Mouse (Mus musculus) frontal cortex, adult 2 months (tissue): ENCODE measurements around the gene Bmpr2. TPM values are rescaled to one million over a fixed set of nuclear protein-coding genes. Genes with fewer than 3 reads are reported as not detected.

Experiments
- DNase-seq, 2 experiments: peaks; one replicate each; pipeline ENCODE4 v3.0.0; 2022; ENCODE audit warnings: low spot score in 1 of 2; ENCODE audit errors: extremely low spot score in 1 of 2
- polyA plus RNA-seq: library from polyadenylated mRNA; depleted of rRNA; stranded (reverse); fragments of >200 nt; gene quantifications from 2 replicates; pipeline ENCODE4 v1.2.3, GENCODE M21; 2012

Gene Bmpr2
- polyA plus RNA-seq, 1 experiment, result 28.7 TPM

DNA sequence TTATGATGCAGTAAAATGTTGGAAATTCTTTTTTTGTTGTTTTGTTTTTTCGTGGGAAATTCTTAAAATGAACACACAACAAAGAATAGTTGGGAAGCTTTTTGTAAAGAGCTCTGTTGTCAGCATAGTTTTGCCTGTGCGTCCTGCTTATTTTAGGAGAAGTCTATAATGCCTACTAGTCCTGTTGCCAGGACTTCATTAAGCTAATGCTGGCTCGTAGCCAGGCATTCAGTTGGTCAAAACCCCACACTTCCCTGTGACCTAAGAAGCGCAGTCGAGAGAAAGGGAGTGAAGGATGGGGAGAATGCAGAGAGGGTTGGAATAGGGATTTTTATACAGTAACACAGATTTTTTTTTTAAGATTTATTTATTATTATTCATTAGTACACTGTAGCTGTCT lies 26.5 kb downstream of the Bmpr2 start:
- DNase-seq, result no peak

- DNase-seq, result peak in 1 of 2 experiments; percentile 48
Observed at GRCm38 (mm10) chr1:59795336-59795735, 32.1 kb downstream of the Bmpr2 start.

DNA sequence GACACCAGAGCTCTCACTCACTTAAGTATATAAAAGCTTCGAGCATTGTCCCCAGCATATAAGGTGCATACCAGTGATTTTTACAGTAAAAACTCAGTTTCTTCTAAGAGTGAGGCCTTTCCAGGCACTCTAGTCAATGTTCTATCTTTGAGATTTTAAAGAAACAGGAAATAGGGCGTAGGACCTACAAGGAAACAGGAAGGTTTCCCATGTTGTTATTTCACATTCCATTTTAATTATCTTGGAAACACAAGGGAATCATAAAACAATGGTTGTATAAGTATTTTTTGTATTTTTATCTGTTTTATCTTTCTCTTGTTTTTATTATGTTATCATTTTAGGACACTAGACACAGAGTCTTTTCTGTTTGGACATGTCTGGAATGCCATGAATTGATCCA lies 34.7 kb downstream of the Bmpr2 start:
- no peak for DNase-seq

- DNase-seq, result no peak
Observed at GRCm38 (mm10) chr1:59804363-59804762, 41.2 kb downstream of the Bmpr2 start.

DNA sequence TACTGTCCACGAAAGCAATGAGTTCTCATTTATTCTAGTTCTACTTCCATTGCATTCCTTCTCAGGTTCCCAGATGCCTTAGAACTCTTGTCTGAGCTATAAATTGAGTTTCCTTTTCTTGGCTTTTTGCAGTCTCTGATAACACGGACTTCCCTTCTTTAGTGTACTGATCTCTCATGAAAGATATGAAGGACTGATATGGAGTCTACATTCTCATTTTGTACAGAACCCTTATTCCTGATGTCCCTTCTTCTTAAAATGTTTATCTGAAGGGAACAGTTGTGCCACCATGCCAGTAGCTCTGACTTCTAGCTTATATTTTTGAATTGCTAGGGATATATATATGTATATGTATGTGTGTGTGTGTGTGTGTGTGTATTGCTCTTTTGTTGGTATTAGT lies 46.7 kb downstream of the Bmpr2 start:
- DNase-seq, result no peak

DNA sequence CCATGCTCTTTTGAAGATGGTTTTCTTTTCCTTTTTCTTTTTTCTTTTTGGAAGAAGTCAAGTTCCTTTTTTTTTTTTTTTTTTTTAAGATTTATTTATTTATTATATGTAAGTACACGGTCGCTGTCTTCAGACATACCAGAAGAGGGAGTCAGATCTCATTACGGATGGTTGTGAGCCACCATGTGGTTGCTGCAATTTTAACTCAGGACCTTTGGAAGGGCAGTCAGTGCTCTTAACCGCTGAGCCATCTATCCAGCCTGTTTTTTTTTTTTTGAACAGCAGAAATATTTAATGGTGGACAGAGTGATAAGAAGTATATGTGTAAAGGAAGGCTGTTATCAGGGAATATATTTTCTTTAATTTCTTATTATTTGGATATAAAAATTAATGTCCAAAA lies 49.6 kb downstream of the Bmpr2 start:
- no peak for DNase-seq

- DNase-seq, result no peak
Observed at GRCm38 (mm10) chr1:59825421-59825820, 62.2 kb downstream of the Bmpr2 start.

GRCm38 (mm10) chr1:59826583-59826982 lies 63.4 kb downstream of the Bmpr2 start:
- peak; percentile 22 to 67 for DNase-seq

DNA sequence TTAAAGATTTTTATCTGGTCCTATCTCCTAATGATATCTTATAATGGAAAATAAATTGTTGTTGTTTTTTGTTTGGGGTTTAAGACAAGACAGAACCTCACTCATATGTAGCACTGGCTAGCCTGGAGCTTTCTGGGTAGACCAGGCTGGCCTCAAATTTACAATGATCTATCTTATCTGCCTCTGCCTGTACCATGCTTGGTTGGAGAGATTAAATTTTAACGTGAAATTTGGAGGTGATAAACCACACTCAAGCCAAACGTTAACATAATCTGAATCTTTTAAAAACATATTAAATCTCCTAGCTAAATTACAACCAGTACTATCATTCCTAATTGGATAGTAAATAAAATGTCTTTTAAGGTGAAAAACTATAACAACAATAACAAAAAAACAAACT lies 66.2 kb downstream of the Bmpr2 start:
- DNase-seq, result no peak

DNA sequence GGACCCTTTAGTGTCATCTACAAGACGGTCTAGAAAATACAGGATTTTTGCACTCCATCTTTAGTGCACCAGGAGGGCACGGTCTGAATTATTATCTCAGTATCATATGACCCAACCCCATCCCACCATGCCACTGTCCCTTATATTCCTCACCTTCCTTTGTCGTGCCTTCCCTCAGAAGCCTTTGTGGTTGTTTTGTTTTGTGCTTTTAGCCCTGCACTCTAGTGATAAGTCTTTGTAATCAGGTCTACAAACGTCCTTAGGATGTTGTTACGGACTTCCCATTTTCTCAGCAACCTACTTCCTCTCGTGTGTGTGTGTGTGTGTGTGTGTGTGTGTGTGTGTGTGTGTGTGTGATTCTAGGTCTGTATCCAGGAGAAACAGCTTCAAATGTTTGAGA lies 67.0 kb downstream of the Bmpr2 start:
- no peak for DNase-seq

DNA sequence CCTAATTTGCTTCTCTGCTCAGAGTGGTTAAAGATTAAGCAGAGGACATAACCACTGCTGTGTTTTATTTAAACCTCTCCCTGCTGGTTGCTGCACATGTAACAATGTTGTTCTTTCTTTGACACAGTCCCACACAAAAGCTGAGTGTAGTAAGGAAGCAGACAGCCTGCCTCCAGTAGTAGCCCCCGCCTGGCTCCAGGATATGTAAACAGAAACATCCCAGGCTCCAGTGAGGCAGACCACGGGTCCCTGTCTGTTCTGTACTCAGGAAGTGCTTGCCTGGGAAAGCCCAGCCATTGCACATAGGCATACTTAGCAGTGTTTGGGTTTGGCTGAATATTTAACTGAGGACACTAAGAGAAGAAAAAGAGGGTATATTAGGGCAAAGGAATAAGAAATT lies 70.5 kb downstream of the Bmpr2 start:
- peak; percentile 11 to 47 for DNase-seq

- DNase-seq, result peak in 1 of 2 experiments; percentile 15
Observed at GRCm38 (mm10) chr1:59848327-59848726, 85.1 kb downstream of the Bmpr2 start.

GRCm38 (mm10) chr1:59859046-59859445 lies 95.8 kb downstream of the Bmpr2 start:
- no peak for DNase-seq

DNA sequence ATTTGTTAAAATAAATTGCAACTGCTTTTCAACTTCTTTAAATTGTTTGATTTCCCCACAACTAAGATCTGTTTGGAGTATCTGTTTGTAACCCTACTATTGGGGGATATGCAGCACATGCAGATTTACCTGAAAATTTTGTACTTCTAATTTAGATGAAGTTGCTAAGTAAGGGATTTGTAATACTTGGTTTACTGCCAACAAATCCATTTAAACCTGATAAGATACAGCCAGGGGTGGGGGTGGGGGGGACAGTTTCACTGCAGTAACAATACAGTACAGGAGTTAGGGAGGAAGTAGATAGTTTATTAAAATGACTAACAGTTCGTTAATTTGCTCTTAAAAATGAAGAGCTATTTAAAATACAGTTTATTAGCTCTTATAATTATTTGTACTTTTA lies 98.9 kb downstream of the Bmpr2 start:
- DNase-seq, result no peak

GRCm38 (mm10) chr1:59868041-59868440 lies 104.8 kb downstream of the Bmpr2 start:
- DNase-seq, result no peak

DNA sequence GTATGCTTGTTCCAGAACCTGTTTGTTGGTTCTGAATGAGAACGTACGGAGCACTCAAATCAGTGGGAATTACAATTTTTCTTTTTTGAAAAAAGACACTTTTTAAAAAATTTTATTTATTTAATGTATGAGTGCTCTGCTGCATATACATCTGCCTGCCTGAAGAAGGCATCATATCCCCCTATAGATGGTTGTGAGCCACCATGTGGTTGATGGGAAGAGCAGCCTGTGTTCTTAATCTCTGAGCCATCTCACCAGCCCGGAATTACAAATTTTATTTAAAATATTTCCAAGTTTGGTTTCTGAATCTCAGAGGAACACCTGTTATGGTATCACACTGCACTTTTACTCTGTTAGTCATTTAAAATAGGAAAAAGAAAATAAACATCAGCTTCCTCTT lies 110.8 kb downstream of the Bmpr2 start:
- no peak for DNase-seq

DNA sequence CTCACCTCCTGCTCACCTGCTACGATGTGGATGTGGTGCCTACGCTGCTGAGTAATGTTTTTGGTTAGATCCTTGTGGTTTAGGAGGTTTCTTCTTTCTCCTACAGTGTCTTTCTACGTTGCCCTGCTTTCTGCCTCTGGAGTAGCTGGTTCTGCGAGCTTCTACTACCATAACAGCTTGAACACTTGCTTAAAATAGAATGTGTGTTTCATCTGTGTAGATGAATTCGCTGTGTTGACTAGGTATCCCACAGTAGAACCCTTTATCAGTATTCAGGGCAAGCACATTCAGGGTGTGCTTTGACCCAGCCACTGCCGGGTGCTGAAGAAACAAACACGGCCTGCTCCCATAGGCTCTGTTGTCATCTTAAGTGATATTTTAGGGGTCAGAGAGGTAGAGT lies 114.9 kb downstream of the Bmpr2 start:
- no peak for DNase-seq

- DNase-seq, result peak; percentile 45 to 87
Observed at GRCm38 (mm10) chr1:59883349-59884134, 120.3 kb downstream of the Bmpr2 start.

GRCm38 (mm10) chr1:59886899-59887298 lies 123.7 kb downstream of the Bmpr2 start:
- DNase-seq, result peak in 1 of 2 experiments; percentile 37

DNA sequence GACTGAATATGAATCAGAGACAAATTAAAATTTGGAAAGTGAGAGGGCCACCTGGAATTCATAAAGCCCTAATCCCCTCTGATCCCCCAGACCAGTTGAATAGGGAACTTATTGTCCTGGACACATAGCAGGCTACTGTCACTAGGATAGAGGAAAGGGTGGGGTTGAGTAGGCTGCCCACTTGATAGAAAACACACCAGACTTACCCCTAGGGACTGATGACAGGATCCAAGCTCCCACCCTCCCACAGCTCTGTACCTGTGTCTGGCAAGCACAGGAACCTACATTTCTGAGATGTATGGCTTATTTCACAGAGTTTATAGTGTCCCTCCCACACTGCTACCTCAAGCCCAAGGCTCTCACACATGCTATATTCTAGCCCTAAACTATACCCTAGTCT lies 124.8 kb downstream of the Bmpr2 start:
- no peak for DNase-seq

- no peak for DNase-seq
Observed at GRCm38 (mm10) chr1:59891185-59891584, 128.0 kb downstream of the Bmpr2 start.

DNA sequence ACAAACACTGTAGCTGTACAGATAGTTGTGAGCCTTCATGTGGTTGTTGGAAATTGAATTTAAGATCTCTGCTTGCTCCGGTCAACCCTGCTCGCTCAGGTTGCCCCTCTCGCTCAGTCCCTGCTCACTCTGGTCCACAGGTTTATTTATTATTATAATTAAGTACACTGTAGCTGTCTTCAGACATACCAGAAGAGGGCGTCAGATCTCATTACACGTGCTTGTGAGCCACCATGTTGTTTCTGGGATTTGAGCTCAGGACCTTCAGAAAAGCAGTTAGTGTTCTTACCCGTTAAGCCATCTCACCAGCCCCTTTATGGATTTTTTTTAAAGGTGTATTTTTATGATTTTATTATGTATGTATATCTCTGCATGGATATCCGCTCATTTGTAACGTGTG lies 129.6 kb downstream of the Bmpr2 start:
- DNase-seq, result no peak

- no peak for DNase-seq
Observed at GRCm38 (mm10) chr1:59894025-59894424, 130.8 kb downstream of the Bmpr2 start.
